Mouse (Mus musculus): ENCODE data around the gene Epdr1. TPM values are rescaled to one million over a fixed set of nuclear protein-coding genes. Genes with fewer than 3 reads are reported as not detected.
A peak's percentile ranks its signal among the peaks of the same experiment; 100 is the strongest.

Epdr1 gene
- polyA plus RNA-seq (2015; fragmentation: Nextera tagmentation; extraction: Ambion mirVana): 13.7 TPM in 2 replicates

- under 1% methylated on average over 46 of the region's 46 CpGs for WGBS (ENCODE audit: insufficient replicate concordance)
- Histone ChIP-seq H3K4me2 (peak within 1 kb of the TSS; percentile 95), H3K9ac (peak within 1 kb of the TSS; percentile 74), H3K4me1 (replicated peaks) (peaks cover 33% of the 10 kb centered on the region), H3K9me3 (replicated peaks) (no peaks in the 10 kb centered on the region), H3K4me3 (replicated peaks) (peak within 1 kb of the TSS; percentile 75), H3K27me3 (peaks cover 16% of the 10 kb centered on the region), H3K36me3 (replicated peaks) (no peaks in the 10 kb centered on the region), H3K27ac (replicated peaks) (peak within 1 kb of the TSS; percentile 73)
- ATAC-seq (ENCODE audit: insufficient read depth): peak; percentile 66
These were observed at the start of gene Epdr1 for GRCm38 (mm10) chr13:19619216-19619927. Gene Epdr1 (minus strand): TSS chr13:19619927.

- Histone ChIP-seq H3K27ac (replicated peaks) (no peak overlapping the region), H3K36me3 (replicated peaks) (no peaks in the 10 kb centered on the region), H3K9ac (no peak overlapping the region), H3K4me1 (replicated peaks) (no peaks in the 10 kb centered on the region), H3K4me3 (replicated peaks) (no peak overlapping the region), H3K27me3 (no peaks in the 10 kb centered on the region), H3K9me3 (replicated peaks) (no peaks in the 10 kb centered on the region), H3K4me2 (no peak overlapping the region)
- 60% methylated on average over 4 of the region's 4 CpGs for WGBS (ENCODE audit: insufficient replicate concordance)
- ATAC-seq (ENCODE audit: insufficient read depth): no peak
These were observed 48.8 kb upstream of the Epdr1 start for GRCm38 (mm10) chr13:19668355-19669140.

DNA sequence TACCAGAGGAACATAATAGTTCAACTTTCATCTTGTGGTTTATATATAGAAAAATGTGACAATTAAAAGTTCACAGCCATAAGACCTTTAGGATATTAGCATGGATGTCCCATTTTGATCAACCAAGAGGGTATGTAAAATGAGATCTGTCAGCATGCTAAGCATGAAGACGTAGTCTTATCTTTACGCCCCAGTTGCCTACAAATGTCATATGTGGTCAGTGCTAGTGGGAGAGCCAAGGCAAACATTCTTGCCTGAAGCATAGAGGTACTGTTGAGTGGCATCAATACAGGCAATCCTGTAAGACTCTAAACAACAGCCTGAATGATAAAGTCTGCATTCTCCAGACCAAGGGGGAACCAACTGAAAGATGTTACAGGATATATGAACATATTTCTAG lies 32.7 kb upstream of the Epdr1 start:
- no peaks in the 10 kb centered on the region for H3K27me3 ChIP-seq
- H3K36me3 ChIP-seq (replicated peaks): no peaks in the 10 kb centered on the region
- H3K4me1 ChIP-seq (replicated peaks): peaks cover 12% of the 10 kb centered on the region
- no peak overlapping the region for H3K4me2 ChIP-seq
- H3K9me3 ChIP-seq (replicated peaks): no peaks in the 10 kb centered on the region
- no peak overlapping the region for H3K4me3 ChIP-seq (replicated peaks)
- 27% methylated on average over 2 of the region's 2 CpGs for WGBS (ENCODE audit: insufficient replicate concordance)
- no peak overlapping the region for H3K27ac ChIP-seq (replicated peaks)
- H3K9ac ChIP-seq: no peak overlapping the region
- peak; percentile 62 for ATAC-seq (ENCODE audit: insufficient read depth)

DNA sequence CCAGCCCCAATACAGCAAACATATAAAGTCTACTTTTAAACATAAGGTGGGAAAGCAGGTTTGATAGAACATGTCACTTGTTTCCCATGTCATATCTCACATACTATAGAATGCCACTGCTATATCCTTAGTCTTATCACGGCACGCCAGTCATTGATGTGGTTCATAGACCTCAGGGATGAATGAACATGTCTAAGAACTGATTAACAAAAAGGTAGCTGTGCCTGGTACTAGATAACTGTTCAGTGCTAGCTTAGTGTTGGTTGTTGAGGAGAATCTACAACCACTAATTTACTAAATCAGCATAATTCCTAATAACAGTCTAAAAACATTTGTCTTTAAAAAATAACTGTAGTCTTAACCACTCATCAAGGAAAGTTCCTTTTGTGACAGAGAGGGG lies 30.1 kb upstream of the Epdr1 start:
- Histone ChIP-seq H3K36me3 (replicated peaks) (no peaks in the 10 kb centered on the region), H3K27ac (replicated peaks) (no peak overlapping the region), H3K4me2 (no peak overlapping the region; the same call in 1 of the 2 replicates), H3K9me3 (replicated peaks) (no peaks in the 10 kb centered on the region), H3K27me3 (no peaks in the 10 kb centered on the region), H3K9ac (no peak overlapping the region), H3K4me3 (replicated peaks) (no peak overlapping the region), H3K4me1 (replicated peaks) (peaks cover 12% of the 10 kb centered on the region)
- ATAC-seq (ENCODE audit: insufficient read depth): peak; percentile 97
- WGBS (ENCODE audit: insufficient replicate concordance): 23% methylated on average over 2 of the region's 2 CpGs

DNA sequence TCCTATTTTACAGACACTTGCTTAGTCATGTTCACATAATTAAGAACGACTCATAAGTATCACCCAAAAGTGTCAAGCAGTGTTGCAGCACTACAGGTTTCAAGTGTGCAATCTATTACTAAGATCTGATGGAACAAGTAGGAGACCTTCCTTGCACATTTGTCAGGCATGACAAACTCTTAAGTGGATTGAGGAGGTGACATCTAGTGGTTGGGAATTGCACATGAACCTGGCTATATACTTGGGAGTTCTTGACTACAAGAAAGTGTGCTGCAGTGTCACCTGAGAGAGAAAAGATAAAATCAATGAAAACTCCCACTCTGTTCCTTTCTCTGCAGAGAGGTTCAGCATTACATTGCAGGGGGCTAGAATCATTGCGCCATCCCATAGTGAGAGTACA lies 24.5 kb upstream of the Epdr1 start:
- no peak overlapping the region for H3K9ac ChIP-seq
- WGBS (ENCODE audit: insufficient replicate concordance): 52% methylated on average over 2 of the region's 2 CpGs
- no peaks in the 10 kb centered on the region for H3K9me3 ChIP-seq (replicated peaks)
- no peak overlapping the region for H3K4me2 ChIP-seq
- H3K4me1 ChIP-seq (replicated peaks): peaks cover 4% of the 10 kb centered on the region
- no peaks in the 10 kb centered on the region for H3K36me3 ChIP-seq (replicated peaks)
- H3K27ac ChIP-seq (replicated peaks): no peak overlapping the region
- H3K4me3 ChIP-seq (replicated peaks): no peak overlapping the region
- no peak for ATAC-seq (ENCODE audit: insufficient read depth)
- H3K27me3 ChIP-seq: no peaks in the 10 kb centered on the region; the same call in 1 of the 2 replicates

GRCm38 (mm10) chr13:19643519-19643918 lies 23.8 kb upstream of the Epdr1 start:
- WGBS (ENCODE audit: insufficient replicate concordance): 54% methylated on average over 1 of the region's 1 CpGs
- Histone ChIP-seq H3K9me3 (replicated peaks) (no peaks in the 10 kb centered on the region), H3K4me1 (replicated peaks) (no peaks in the 10 kb centered on the region), H3K9ac (no peak overlapping the region), H3K4me3 (replicated peaks) (no peak overlapping the region), H3K36me3 (replicated peaks) (no peaks in the 10 kb centered on the region), H3K27ac (replicated peaks) (no peak overlapping the region), H3K27me3 (no peaks in the 10 kb centered on the region; the same call in 1 of the 2 replicates), H3K4me2 (no peak overlapping the region)
- ATAC-seq (ENCODE audit: insufficient read depth): no peak

DNA sequence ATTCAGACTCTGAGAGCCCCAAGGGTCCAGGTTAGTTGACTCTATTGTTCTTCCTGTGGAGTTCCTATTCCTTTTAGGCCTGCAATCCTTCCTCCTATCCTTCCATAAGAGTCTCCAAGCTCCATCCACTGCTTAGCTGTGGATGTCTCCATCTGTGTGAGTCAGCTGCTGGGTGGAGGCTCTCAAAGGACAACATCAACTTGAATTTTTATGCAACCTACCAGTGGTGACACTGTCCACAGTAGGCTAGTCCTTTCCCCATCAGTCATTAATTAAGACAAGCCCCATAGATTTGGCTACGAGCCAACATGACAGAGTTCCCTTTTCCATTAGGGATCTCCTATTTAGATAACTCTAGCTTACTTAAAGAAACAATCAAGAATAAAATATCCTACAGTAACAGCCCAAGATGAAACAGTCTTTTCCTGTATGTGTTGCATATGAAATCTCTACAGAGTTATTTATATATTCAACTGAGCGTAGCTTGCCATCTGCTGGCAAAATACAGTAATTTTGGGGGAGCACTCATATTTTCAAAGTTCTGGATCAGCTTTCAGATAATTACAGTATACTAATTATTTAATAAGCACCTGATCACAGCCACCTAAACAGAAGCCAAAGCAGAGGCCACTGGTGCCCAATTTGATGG lies 20.6 kb upstream of the Epdr1 start:
- no peaks in the 10 kb centered on the region for H3K9me3 ChIP-seq (replicated peaks)
- H3K36me3 ChIP-seq (replicated peaks): no peaks in the 10 kb centered on the region
- H3K4me2 ChIP-seq: no peak overlapping the region
- no peak overlapping the region for H3K9ac ChIP-seq
- 59% methylated on average over 2 of the region's 2 CpGs for WGBS (ENCODE audit: insufficient replicate concordance)
- H3K27me3 ChIP-seq: no peaks in the 10 kb centered on the region; the same call in 1 of the 2 replicates
- H3K27ac ChIP-seq (replicated peaks): no peak overlapping the region
- ATAC-seq (ENCODE audit: insufficient read depth): no peak
- no peak overlapping the region for H3K4me3 ChIP-seq (replicated peaks)
- H3K4me1 ChIP-seq (replicated peaks): no peaks in the 10 kb centered on the region

- no peaks in the 10 kb centered on the region for H3K9me3 ChIP-seq (replicated peaks)
- 37% methylated on average over 4 of the region's 4 CpGs for WGBS (ENCODE audit: insufficient replicate concordance)
- no peak overlapping the region for H3K4me2 ChIP-seq
- no peak overlapping the region for H3K9ac ChIP-seq
- no peak overlapping the region for H3K4me3 ChIP-seq (replicated peaks)
- H3K4me1 ChIP-seq (replicated peaks): peaks cover under 1% of the 10 kb centered on the region; the same call in 1 of the 2 replicates
- no peaks in the 10 kb centered on the region for H3K36me3 ChIP-seq (replicated peaks)
- no peak overlapping the region for H3K27ac ChIP-seq (replicated peaks)
- H3K27me3 ChIP-seq: no peaks in the 10 kb centered on the region
- ATAC-seq (ENCODE audit: insufficient read depth): no peak
These were observed 16.4 kb upstream of the Epdr1 start for GRCm38 (mm10) chr13:19636131-19636530.

GRCm38 (mm10) chr13:19630768-19631709 lies 11.3 kb upstream of the Epdr1 start:
- H3K4me3 ChIP-seq (replicated peaks): no peak overlapping the region
- no peaks in the 10 kb centered on the region for H3K36me3 ChIP-seq (replicated peaks)
- no peak overlapping the region for H3K4me2 ChIP-seq
- no peak overlapping the region for H3K9ac ChIP-seq
- H3K4me1 ChIP-seq (replicated peaks): peaks cover 19% of the 10 kb centered on the region
- H3K27ac ChIP-seq (replicated peaks): no peak overlapping the region
- ATAC-seq (ENCODE audit: insufficient read depth): no peak
- no peaks in the 10 kb centered on the region for H3K27me3 ChIP-seq
- no peaks in the 10 kb centered on the region for H3K9me3 ChIP-seq (replicated peaks)
- WGBS (ENCODE audit: insufficient replicate concordance): 69% methylated on average over 5 of the region's 5 CpGs

- Histone ChIP-seq H3K36me3 (replicated peaks) (no peaks in the 10 kb centered on the region), H3K27ac (replicated peaks) (no peak overlapping the region), H3K4me2 (no peak overlapping the region), H3K4me3 (replicated peaks) (no peak overlapping the region), H3K9ac (no peak overlapping the region), H3K4me1 (replicated peaks) (peaks cover 33% of the 10 kb centered on the region), H3K27me3 (peaks cover 25% of the 10 kb centered on the region), H3K9me3 (replicated peaks) (no peaks in the 10 kb centered on the region)
- ATAC-seq (ENCODE audit: insufficient read depth): no peak
- WGBS (ENCODE audit: insufficient replicate concordance): 66% methylated on average over 1 of the region's 1 CpGs
These were observed 6.7 kb upstream of the Epdr1 start for GRCm38 (mm10) chr13:19626473-19626872.

Measured in liver, embryonic 15.5 days (tissue).